Mouse (Mus musculus) layer of hippocampus, adult 11-12 months (tissue): Measurements from ENCODE around the gene Gm20532.

Experiments used
- DNase-seq: peaks from one replicate; pipeline ENCODE4 v3.0.0; 2022; ENCODE audit warnings: low spot score

Gm20532 gene

DNA sequence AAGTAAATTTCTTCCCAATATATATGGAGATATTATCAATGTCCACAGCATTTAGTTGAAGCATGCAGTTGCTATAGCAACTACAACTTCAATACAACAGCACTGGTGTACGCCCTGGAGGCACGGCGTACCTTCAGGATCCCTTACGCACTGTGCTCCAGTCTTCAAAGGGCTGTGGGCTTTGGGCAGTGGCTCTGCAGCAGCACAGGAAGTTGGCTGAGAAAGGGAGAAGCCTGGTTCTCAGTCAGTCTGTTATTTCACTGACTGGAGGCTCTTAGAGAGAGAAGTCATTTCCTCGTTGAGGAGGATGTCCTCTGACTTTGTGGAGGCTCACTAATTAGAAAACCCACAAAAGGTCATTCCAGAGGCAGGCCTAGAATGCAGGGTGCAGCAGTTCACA, 36.5 kb downstream of the Gm20532 start:
- no peak for DNase-seq

DNA sequence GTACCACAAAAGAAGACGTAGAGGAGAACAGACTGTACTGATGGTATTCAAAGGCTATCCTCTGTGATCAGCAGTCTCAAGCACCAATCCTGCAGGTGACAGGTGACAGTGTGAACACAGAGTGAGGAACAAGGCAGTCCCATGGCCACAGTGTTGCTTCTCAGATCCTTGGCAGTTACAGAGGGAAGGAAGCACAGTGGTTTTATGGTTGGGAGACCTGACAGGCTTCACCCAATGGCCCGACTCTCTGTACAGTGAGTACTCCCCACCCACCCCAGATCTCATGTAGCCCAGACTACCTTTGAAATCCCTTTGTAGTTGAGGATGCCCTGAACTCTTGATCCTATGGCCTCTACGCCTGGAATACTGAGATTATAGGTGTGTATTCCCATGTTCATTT, 39.0 kb downstream of the Gm20532 start:
- no peak for DNase-seq

DNA sequence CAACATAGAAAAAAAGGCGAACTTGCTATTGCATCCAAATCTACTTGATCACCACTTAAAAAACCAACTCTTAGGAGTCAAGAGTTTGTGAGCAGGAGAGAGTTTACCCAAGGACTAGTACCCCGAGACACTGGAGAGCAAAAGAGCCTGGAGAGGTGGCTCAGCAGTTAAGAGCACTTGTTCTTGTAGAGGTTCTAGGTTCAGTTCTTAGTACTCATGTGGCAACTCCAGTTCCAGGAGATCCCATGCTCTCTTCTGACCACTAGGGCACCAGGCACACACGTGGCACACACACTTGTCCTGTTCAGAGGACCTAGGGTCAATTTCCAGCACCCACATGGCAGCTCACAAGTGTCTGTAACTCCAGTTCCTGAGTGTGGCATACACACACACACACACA, 39.6 kb downstream of the Gm20532 start:
- no peak for DNase-seq

DNA sequence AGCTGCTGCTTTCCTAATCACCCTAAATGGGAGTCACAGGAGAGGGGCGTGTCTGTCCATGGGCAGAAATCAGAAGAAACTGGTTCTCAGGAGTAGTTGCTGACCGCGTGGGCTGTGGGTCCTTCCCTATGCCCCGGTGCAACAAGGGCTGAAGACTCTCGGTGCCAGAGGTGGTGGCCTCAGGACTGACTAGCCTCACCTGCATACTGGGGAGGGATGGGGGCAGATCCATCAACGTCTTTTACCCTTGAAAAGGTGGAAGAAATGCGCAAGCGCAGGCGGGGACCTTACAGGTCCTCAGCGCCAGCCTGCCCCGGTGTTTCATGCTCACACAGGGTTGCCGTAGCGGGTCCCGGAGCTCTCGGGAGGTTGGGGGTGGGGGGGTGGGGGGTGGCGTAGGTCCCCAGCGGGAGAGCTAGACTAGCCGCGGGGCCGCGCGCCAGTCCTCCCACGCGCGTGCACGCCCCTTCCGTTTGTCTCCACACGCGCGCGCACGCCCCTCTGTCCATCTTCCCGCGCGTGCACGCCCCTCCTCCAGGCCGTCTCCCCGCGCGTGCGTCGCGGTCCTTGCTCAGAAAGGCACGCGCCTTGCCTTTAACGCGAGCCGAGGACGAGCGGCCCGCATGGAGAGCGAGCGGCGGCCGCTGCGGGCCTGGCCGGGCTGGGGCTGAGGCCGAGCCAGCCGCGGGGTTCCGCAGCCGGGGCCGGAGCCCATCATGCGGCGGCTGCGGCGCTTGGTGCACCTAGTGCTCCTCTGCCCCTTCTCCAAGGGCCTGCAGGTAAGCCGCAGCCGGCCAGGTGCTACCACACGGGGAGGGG, 41.7 kb downstream of the Gm20532 start, which contains the start of gene Fam69b:
Fam69b (plus strand) TSS at position 537 of the 819 bp plus-strand sequence.
- peak; percentile 89 for DNase-seq

DNA sequence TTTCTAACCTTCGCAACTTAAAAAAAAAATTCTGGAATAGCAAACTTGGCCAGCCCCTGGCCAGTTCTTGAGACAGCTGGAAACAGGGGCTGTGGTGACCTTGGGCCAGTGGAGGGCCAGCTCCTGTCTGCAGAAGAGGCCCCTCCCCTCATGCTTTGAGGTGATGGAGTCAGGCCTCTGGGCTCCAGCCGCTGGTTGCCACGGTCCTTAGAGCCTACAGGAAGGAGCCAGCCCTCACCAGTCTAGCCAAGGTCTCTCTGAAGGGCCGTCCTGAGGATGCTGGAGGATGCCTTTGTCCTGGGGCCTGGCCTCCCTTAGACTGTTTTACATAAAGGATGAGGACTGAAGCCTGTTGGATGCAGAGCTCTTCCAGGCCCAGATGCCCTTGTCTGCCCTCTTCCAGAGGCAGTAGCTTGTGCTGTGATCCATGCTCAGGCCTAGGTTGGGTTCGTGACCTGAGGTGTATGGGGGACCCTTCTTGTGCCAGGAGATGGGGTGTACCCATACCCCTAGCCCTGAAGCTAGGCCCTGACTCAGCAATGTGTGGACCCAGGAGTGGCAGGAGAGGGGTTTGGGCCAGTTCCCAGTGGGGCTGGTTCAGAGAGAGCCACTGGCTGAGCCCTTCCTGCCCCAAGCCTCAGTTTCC, 42.5 kb downstream of the Gm20532 start:
- no peak for DNase-seq

DNA sequence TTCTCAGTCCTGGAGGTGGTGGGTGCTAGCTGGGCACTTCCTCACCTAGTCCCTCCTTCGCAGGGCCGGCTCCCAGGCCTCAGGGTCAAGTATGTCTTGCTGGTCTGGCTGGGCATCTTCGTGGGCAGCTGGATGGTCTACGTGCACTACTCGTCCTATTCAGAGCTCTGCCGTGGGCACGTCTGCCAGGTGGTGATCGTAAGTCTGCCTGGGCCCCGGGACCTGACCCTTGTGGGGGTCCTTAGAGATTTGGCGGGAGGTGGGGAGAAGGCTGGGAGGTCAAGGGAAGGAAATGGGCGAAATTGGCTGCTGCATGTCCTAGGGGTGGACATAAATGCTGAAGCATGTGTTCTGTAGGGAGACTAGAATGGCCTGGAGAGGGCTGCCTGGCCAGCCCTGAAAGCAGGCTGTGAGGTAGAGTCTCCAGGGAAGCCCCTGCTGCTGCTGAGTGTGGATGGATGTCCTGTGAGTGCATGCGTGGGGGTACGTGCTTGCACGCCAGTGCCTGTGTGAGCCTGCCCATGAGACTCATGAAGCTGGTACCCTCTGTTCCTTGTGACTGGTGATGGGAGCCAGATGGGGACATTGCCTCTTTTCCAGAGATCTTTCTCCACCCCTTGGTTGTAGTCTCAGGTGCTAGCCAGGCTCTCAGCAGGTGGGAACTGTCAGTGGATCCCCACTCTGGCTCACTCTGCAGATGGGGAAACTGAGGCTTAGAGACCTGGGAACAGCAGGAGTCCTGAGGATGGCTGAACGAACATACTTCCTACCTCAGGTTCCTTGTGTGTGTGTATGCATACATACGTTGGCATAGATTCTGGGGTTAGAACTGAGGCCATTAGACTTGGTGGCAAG, 46.3 kb downstream of the Gm20532 start:
- DNase-seq: no peak

DNA sequence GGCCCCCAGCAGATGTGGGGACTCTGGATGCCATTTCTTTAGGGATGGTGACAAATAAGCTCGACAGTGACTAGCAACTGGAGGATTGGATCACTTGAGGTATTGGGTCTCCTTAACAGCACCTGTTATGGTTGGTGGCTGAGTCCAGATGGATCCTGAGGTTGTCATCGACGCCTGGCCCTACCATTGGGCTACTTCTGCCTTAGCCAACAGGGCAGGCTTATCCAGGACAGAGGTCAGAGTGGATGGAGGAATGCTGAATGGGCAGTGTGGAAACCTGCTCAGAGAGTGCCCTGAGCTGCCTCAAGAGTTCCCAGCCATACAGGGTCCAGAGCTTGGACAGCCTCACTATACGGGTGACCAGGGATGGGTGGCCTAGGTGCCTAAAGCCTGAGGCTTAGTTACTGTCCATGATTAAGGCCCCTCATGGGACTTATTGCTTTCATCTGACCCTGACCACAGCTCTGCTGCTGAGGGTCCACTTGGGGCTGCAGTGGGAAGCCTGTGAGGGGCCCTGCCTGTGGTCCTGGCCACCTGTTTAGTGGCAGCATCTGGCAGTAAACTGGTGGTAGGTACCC, 47.6 kb downstream of the Gm20532 start:
- no peak for DNase-seq

DNA sequence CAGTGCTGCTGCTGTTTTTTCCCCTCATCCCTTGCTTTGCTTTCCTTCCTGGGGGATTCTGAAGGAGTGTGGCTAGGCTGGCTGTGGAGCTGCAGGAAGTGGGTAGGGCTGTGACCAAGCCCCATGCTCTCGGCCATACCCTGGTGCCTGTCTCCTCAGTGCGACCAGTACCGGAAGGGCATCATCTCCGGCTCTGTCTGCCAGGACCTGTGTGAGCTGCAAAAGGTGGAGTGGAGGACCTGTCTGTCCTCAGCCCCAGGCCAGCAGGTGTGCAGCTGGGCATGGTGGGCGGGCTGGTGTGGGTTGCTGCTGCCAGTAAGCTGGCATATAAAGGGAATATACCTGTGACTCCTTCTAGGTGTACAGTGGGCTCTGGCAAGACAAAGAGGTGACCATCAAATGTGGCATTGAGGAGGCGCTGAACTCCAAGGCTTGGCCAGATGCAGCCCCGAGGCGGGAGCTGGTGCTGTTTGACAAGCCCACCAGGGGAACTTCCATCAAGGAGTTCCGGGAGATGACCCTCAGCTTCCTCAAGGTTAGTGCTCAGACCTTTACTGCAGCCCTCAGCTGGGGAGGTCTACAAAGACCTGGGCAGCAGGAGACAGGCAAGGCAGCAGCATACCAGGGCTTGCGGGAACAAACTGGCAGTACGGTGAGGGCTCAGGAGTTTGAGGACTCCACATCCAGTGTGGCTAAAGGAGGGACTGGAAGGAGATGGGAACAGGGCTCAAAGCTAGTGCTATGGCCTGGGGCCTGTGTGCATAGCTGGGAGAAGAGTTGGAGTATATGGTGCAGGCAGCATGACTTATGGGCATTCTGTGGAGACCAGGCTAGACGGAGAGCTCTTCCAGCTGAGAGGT, 48.4 kb downstream of the Gm20532 start:
- DNase-seq: no peak

DNA sequence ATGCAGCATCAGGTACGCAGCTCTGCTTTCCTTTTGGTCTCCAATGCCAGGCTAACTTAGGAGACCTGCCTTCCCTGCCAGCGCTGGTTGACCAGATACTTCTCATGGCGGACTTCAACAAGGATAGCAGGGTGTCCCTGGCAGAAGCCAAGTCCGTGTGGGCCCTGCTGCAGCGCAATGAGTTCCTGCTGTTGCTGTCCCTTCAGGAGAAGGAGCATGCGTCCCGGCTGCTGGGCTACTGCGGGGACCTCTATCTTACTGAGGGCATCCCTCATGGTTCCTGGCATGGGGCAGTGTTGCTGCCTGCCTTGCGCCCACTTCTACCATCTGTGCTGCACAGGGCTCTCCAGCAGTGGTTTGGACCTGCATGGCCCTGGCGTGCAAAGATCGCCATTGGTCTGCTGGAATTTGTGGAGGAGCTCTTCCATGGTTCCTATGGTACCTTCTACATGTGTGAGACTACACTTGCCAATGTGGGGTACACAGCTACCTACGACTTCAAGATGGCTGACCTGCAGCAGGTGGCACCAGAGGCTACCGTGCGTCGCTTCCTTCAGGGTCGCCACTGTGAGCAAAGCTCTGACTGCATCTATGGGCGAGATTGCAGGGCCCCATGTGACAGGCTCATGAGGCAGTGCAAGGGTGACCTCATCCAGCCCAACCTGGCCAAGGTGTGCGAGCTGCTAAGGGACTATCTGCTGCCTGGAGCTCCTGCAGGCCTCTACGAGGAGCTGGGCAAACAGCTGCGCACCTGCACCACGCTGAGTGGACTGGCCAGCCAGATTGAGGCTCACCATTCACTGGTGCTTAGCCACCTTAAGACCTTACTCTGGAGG, 49.3 kb downstream of the Gm20532 start:
- no peak for DNase-seq

DNA sequence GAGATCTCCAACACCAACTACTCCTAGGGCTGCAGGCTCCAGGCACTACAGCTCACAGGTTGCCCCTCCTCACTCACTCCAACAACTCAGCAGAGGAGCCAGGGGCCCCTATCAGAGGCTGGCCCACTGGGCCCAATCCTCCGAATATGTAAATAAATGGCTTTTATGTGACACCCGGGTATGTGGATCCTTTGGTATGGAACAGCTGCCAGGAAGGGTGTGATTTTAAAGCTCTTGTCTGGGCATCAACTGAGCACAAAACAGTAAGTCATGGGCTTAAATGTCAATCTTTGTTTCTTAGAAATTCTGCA, 49.8 kb downstream of the Gm20532 start:
- DNase-seq: no peak

DNA sequence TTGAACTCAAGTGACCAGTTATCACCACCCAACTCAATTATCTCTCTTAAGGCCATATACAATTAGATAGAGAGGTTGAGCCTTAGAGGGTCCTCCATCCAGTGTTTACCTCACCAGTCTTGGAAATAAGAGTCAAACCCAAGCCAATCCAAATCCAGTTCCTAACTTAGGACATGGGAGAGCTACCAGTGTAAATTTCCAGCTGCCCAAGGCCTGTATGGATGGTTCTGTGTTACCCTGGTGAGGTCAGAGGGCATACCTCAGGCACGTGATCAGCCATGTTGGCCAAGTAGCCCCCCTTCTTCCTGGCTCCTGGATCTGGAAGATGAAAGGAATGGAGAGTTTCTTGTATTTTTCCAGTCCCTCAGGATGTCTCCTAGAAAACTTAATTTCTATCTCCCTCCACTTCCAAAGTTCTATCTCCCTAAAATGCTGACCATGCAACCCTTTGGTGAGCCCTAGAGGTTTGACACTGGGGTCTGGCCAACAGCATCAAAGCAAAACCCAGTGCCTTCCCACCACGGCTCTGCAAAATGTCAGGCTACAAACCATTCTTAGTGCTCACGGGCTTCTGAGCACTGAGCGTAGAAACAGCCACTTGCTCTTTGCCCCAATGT, 51.0 kb downstream of the Gm20532 start:
- DNase-seq: no peak

DNA sequence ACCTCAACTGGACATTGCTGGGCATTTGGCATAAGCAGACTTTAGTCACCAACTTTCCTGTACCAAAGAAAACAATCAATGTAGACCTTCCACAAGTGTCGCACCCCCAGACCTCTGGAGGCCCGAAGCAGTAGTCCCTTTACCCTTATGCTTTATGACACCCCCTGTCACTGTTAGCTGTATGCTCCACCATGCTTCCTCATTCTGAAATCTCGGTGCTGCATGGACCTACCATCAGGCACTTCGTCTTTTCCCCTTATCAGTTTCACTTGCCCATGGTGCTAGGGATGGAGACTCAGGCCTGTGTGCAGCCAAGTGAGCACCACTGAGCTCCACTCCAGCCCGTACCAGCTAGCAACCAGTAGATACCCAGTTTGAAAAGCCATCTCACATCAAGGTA, 51.6 kb downstream of the Gm20532 start:
- DNase-seq: no peak

DNA sequence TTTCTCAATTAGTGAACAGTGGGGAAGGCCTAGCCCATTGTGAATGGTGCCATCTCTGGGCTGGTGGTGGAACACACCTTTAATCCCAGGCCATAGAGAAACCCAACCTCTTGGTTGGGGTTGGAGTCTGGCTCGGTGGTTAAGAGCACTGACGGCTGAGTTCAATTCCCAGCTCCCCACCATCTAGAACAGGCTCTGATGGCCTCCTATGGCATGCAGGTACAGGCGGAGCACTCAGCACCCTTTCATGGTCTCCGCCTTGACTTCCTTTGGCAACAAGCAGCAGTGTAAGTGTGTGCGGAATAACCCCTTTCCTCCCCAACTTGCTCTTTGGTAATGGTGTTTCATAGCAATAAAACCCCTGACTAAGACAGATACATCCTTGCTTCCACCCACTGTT, 52.1 kb downstream of the Gm20532 start:
- no peak for DNase-seq

DNA sequence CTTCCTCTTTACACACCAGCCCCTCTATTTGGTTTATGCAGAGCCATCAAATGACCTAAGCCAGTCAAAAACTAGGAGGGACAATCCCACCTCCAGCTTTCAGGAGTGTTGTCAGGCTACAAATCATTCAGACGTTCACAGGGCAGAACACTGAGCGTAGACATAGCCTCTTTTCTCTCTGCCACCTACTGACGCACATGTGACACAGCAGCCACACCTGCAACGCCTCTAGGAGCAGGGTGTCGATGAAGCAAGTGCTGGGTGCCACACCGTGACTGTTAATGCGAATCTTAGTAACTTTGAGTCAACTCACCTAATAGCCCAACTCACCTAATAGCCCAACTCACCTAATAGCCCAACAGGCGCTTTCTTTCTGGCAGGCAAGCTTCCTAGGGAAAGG, 52.6 kb downstream of the Gm20532 start:
- no peak for DNase-seq

DNA sequence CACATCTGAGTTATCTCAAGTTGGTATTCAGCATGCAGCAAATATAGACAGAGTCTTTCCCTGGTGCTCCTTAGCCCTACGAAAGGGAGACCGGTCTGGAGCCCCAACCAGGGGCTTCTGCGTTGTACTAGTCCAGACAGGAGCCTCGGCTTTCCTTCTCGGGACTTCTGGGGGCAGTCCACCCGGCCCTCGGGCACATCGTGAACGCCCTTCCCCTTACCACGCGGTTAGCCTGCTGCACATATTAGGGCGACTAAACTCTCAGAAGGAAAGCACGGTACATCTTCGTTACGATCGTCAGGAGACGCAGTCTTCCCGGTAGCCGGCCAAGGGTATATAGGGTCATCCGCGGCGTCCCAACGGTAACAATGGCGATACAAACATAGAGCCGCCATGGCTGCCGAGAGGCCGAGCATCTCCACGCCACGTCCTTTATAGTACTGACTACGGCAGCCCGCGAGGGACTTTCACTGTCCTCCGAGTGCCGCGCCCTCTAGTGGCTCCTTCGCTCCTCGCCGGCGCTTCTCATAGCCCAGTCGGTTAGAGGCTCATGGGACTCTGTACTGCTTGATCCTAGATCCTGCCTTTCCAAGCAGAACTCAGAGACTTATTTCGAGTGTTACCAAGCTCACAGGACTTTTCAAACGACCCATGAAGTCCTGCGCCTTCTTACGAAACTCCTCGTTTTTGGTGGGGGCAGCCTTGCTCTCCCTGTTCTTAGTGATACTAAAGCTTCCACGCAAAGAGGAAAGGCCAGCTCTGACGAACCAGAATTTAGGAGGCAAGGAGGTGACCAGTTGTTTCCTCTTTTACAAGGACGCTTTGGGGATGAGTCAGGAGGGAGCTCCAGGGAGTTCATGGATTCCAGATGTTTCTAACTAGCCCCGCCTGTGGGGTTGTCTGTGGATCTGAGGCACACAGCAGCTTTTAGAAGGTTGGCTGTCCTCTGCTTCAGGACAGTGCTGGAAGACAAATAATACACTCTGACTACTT, 53.7 kb downstream of the Gm20532 start:
- peak; percentile 97 for DNase-seq

DNA sequence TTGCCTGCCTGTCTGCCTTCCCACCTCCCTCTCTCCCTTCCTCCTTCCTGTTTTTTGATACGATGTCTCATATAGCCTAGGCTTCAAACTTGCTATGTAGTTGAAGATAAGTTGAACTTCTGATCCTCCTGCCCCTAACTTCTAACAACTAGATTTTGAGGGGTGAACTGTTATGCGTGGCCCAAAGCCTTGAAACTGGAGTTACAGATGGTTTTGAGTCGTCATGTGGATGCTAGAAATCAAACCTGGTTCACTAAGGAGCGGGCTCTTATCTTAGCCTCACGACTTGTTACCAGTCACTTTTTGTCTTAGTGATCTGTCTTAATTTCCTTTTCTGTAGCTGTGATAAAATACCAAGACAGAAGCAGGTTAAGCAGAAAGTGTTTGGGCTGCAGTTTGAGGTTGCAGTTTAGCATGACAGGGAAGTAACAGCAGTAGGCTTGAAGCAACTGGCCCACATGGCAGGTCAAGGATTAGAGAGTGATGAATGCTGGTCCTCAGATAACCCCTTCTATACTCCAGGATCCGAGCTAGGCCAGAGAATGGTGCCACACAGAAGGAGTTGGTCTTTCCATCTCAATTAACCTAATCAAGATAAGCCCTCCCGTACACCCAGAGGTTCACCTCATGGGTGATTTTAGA, 54.7 kb downstream of the Gm20532 start:
- no peak for DNase-seq

DNA sequence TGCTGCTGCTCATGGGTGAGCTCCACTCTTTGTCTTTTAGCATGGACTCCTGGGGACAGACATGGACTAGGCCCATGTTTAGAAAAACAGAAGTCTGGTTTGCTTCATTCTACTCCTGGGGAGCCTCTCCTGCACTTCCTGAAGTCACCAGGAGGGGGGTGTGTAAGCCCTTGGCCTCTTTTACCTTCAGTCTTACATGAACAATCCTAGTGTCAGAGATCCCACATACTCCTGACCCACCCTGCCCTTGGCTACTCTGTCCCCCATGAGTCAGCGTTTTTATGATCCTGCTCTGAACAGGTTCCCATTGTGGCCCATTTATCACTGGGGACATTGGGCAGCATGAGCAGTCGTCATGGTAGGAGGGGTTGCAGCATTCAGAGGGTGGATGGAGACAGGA, 57.5 kb downstream of the Gm20532 start:
- DNase-seq: no peak

DNA sequence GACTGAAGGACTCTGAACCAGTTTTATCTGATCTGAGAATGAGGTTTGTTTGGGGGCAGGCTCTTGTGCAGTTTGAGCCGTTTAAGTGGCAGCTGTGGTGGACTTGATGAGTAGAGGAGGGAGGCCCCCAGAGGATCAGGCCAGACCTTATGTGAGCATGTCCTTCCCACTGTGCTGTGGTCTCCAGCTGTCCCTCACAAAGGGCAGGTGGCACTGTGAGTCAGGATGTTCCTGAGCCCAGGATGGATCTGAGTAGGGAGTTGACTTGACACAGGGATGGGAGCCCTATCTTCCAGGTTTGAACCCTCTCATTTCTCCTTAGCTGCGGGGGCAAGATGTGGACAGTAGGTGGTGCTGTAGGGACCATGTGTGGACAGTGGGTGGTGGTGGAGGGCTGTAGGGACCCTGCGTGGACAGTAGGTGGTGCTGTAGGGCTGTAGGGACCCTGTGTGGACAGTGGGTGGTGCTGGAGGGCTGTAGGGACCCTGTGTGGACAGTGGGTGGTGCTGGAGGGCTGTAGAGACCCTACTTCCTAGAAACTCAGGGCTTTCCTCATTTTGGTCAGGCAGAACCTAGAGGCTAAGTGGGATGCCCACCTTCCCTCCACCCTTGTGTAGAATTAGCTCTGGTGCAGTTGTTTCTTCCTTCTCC, 60.3 kb downstream of the Gm20532 start:
- DNase-seq: peak; percentile 78
